Mouse (Mus musculus) intestine, embryonic 14.5 days (tissue): ENCODE data around the gene Rgp1. TPM values are rescaled to one million over a fixed set of nuclear protein-coding genes. Genes with fewer than 3 reads are reported as not detected.
A peak's percentile ranks its signal among the peaks of the same experiment; 100 is the strongest.

ENCODE experiments used
- ATAC-seq: fragments of 200-750 bp; cut with Nextera tagmentation; replicated peaks from 2 replicates; pipeline ENCODE4 v1.8.0; 2017; ENCODE audit warnings: low read depth, moderate number of reproducible peaks, moderate TSS enrichment, moderate library complexity; ENCODE audit not compliant: low FRiP score, low TSS enrichment
- DNase-seq: peaks from one replicate; pipeline ENCODE4 v3.0.0-alpha.2; 2018; ENCODE audit warnings: low spot score
- H3K27ac ChIP-seq: fragments of 300-500 bp; sonication (generic); 2 replicates; pipeline ENCODE4 v1.5.1; 2014; ENCODE audit warnings: low read depth, mild to moderate bottlenecking, control low read depth
- H3K27me3 ChIP-seq: fragments of 300-500 bp; sonication (generic); replicated peaks from 2 replicates; pipeline ENCODE4 v1.6.1; 2014; ENCODE audit warnings: low read length, control low read depth; ENCODE audit not compliant: control insufficient read depth, insufficient read depth
- H3K36me3 ChIP-seq: fragments of 300-500 bp; sonication (generic); 2 replicates; pipeline ENCODE4 v1.6.1; 2014; ENCODE audit warnings: low read length, control low read depth; ENCODE audit not compliant: control insufficient read depth, insufficient read depth
- H3K4me1 ChIP-seq: fragments of 300-500 bp; sonication (generic); replicated peaks from 2 replicates; pipeline ENCODE4 v1.6.1; 2014; ENCODE audit warnings: low read length, control low read depth, mixed read lengths; ENCODE audit not compliant: control insufficient read depth, insufficient read depth
- H3K4me2 ChIP-seq: fragments of 300-500 bp; sonication (generic); 2 replicates; pipeline ENCODE4 v1.6.1; 2014; ENCODE audit warnings: low read length
- H3K4me3 ChIP-seq: fragments of 300-500 bp; sonication (generic); 2 replicates; pipeline ENCODE4 v1.5.1; 2014; ENCODE audit warnings: low read depth, low read length, control low read depth, mixed read lengths
- H3K9ac ChIP-seq: fragments of 300-500 bp; sonication (generic); 2 replicates; pipeline ENCODE4 v1.6.1; 2014; ENCODE audit warnings: mild to moderate bottlenecking, low read length
- H3K9me3 ChIP-seq: fragments of 300-500 bp; sonication (generic); 2 replicates; pipeline ENCODE4 v1.6.1; 2016; ENCODE audit warnings: low read length, control low read depth; ENCODE audit not compliant: control insufficient read depth
- WGBS: fragments of 180-500 bp; shearing (Covaris S2); extraction: QIAGEN DNeasy Blood & Tissue Kit; methylation state at CpG from one replicate; pipeline ENCODE4 v1.1.7; 2014; 5-methylcytosine and 5-hydroxymethylcytosine counted together
- polyA plus RNA-seq: library from polyadenylated mRNA; unstranded; fragments of >200 nt; fragmentation: Nextera tagmentation; extraction: Ambion mirVana; gene quantifications from 2 replicates; pipeline ENCODE4 v1.2.1, GENCODE M21; 2014

Rgp1 gene
- polyA plus RNA-seq, 1 experiment from 2014 or later, result 29.7 TPM

GRCm38 (mm10) chr4:43613060-43613730 is 34.7 kb downstream of the Rgp1 start:
- WGBS, result 58% methylated on average over 3 of the region's 3 CpGs
- no peak for DNase-seq
- H3K9me3 ChIP-seq, result no peaks in the 10 kb centered on the region
- ATAC-seq, result no peak
- H3K4me2 ChIP-seq, result no peak overlapping the region
- no peaks in the 10 kb centered on the region for H3K36me3 ChIP-seq
- no peaks in the 10 kb centered on the region for H3K27me3 ChIP-seq
- no peak overlapping the region for H3K4me3 ChIP-seq
- no peak overlapping the region for H3K27ac ChIP-seq
- no peak overlapping the region for H3K9ac ChIP-seq
- no peaks in the 10 kb centered on the region for H3K4me1 ChIP-seq

- Histone ChIP-seq H3K4me2 (no peak overlapping the region), H3K27me3 (no peaks in the 10 kb centered on the region), H3K4me3 (no peak overlapping the region), H3K9me3 (peaks cover 8% of the 10 kb centered on the region), H3K36me3 (no peaks in the 10 kb centered on the region), H3K4me1 (no peaks in the 10 kb centered on the region), H3K9ac (no peak overlapping the region), H3K27ac (no peak overlapping the region)
- ATAC-seq (no peak), DNase-seq (no peak)
- 85% methylated on average over 4 of the region's 4 CpGs for WGBS
Measured at GRCm38 (mm10) chr4:43620146-43620778, 41.7 kb downstream of the Rgp1 start.

GRCm38 (mm10) chr4:43629106-43629817 is 50.7 kb downstream of the Rgp1 start:
- Histone ChIP-seq H3K9me3 (peaks cover 10% of the 10 kb centered on the region), H3K4me2 (no peak overlapping the region), H3K27me3 (no peaks in the 10 kb centered on the region), H3K4me1 (peaks cover 24% of the 10 kb centered on the region), H3K36me3 (no peaks in the 10 kb centered on the region), H3K9ac (no peak overlapping the region), H3K4me3 (no peak overlapping the region), H3K27ac (no peak overlapping the region)
- no peak for ATAC-seq
- WGBS, result 48% methylated on average over 20 of the region's 20 CpGs
- DNase-seq, result peak; percentile 47

- DNase-seq (peak; percentile 83), ATAC-seq (peak; percentile 37)
- Histone ChIP-seq H3K4me3 (no peak overlapping the region), H3K9me3 (peaks cover 8% of the 10 kb centered on the region), H3K27me3 (no peaks in the 10 kb centered on the region), H3K9ac (no peak overlapping the region), H3K36me3 (no peaks in the 10 kb centered on the region), H3K4me1 (peaks cover 24% of the 10 kb centered on the region), H3K27ac (no peak overlapping the region; the same call in 1 of the 2 replicates), H3K4me2 (0 out of 2 replicates have a peak overlapping the region, but pooled peaks have one; percentile 11)
- 7% methylated on average over 5 of the region's 5 CpGs for WGBS
Measured at GRCm38 (mm10) chr4:43630030-43630581, 51.6 kb downstream of the Rgp1 start.

- H3K27ac ChIP-seq, result peak overlapping the region; percentile 11; the same call in 1 of the 2 replicates
- H3K4me1 ChIP-seq, result peaks cover 24% of the 10 kb centered on the region
- DNase-seq (no peak), ATAC-seq (no peak)
- peak overlapping the region; percentile 84 for H3K4me2 ChIP-seq
- H3K36me3 ChIP-seq, result no peaks in the 10 kb centered on the region
- peak overlapping the region; percentile 77; the same call in 1 of the 2 replicates for H3K9ac ChIP-seq
- peaks cover 3% of the 10 kb centered on the region; the same call in 1 of the 2 replicates for H3K9me3 ChIP-seq
- no peaks in the 10 kb centered on the region for H3K27me3 ChIP-seq
- H3K4me3 ChIP-seq, result peak overlapping the region; percentile 57
- 28% methylated on average over 5 of the region's 5 CpGs for WGBS
Measured at GRCm38 (mm10) chr4:43630671-43631045, 52.1 kb downstream of the Rgp1 start.

GRCm38 (mm10) chr4:43631046-43631955 is 52.8 kb downstream of the Rgp1 start, which contains the start of gene Npr2:
Gene Npr2, plus strand, starts transcription at chr4:43631935.
- Histone ChIP-seq H3K4me1 (peaks cover 24% of the 10 kb centered on the region), H3K4me2 (peak within 1 kb of the TSS; percentile 84), H3K27ac (peak within 1 kb of the TSS; percentile 39), H3K36me3 (no peaks in the 10 kb centered on the region), H3K4me3 (peak within 1 kb of the TSS; percentile 57), H3K9ac (peak within 1 kb of the TSS; percentile 77), H3K9me3 (0 out of 2 replicates have a peak, but pooled peaks cover under 1% of the 10 kb centered on the region), H3K27me3 (no peaks in the 10 kb centered on the region)
- 2% methylated on average over 50 of the region's 70 CpGs for WGBS
- DNase-seq (peak; percentile 78), ATAC-seq (peak; percentile 58)

- no peaks in the 10 kb centered on the region for H3K36me3 ChIP-seq
- no peaks in the 10 kb centered on the region for H3K9me3 ChIP-seq
- H3K27ac ChIP-seq, result no peak overlapping the region
- peaks cover 24% of the 10 kb centered on the region for H3K4me1 ChIP-seq
- ATAC-seq (peak; percentile 7; the same call in 1 of the 2 replicates), DNase-seq (peak; percentile 49)
- H3K27me3 ChIP-seq, result no peaks in the 10 kb centered on the region
- H3K9ac ChIP-seq, result peak overlapping the region; percentile 77
- WGBS, result 43% methylated on average over 42 of the region's 42 CpGs
- peak overlapping the region; percentile 84 for H3K4me2 ChIP-seq
- peak overlapping the region; percentile 57 for H3K4me3 ChIP-seq
Measured at GRCm38 (mm10) chr4:43631956-43632920, 53.7 kb downstream of the Rgp1 start.
